In the genomic region with DNA sequence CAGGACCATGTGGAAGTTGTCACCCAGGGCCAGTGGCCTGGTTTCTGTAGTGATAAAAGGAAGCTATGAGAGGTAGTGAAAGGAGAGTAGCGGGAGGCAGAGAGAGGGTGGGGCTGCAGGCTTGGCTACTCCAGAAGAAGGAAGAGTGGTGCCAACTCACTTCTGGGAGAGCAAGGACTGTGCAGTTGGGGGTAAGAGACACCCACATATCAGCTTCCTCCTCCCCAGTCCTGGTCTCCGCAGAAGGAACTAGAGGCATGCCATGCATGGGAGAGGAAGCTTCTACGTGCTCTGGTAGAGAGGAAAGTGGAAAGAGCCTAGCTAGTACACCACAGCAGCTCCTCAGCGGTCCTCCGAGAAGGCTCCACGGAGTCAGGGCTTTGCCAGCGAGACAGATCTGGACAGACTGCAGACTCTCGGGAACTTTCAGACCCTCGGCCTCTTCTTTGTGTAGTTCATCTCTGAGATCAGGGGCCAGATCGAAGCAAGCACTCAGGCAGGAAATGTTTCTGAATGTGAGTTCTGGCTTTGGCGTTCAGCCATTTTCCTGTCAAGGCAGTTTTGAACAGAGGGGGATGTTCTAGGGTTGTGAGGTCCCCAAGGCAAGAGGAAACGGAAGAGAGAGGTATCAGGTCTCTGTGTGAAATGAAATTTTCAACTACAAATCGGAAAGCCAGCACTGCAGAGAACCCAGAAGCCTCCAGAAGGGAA, we compare ENCODE assay signal across 16 mouse cellular contexts. TPM values are rescaled to one million over a fixed set of nuclear protein-coding genes. Genes with fewer than 3 reads are reported as not detected.
DNase-seq lines count a peak whose midpoint lies in the region; ATAC-seq lines count a peak whose summit lies in the region.
"Had no signal": no experiment of that assay in that cellular context is flagged by ENCODE, and none has a peak within 500 bp of the region (broad histone marks: within the 10 kb centered on the region; RNA-seq: fewer than 3 reads in every experiment).

No protein-coding gene starts in this region.

- no peaks in the 10 kb centered on the region for H3K9me3 ChIP-seq in kidney, embryonic 14.5 days (ENCODE audit: control insufficient read depth, low read length)
- no peaks in the 10 kb centered on the region for H3K9me3 ChIP-seq in megakaryocyte, embryonic 14.5 days
- H3K9me3 ChIP-seq: hindbrain, embryonic 13.5 days; liver, embryonic 12.5 days; midbrain, embryonic 15.5 days; neural tube, embryonic 15.5 days had no signal

- H3K36me3 ChIP-seq in kidney, embryonic 14.5 days (ENCODE audit: control insufficient read depth, insufficient read depth, low read length), result no peaks in the 10 kb centered on the region
- H3K36me3 ChIP-seq in megakaryocyte, embryonic 14.5 days (replicated peaks; ENCODE audit: low read length), result no peaks in the 10 kb centered on the region
- H3K36me3 ChIP-seq: hindbrain, embryonic 13.5 days; liver, embryonic 12.5 days; midbrain, embryonic 15.5 days; neural tube, embryonic 15.5 days had no signal

- no peak overlapping the region for H3K4me2 ChIP-seq in kidney, embryonic 14.5 days (replicated peaks; ENCODE audit: low read depth, low read length)
- H3K4me2 ChIP-seq: hindbrain, embryonic 13.5 days; liver, embryonic 12.5 days; midbrain, embryonic 15.5 days; neural tube, embryonic 15.5 days had no signal

- H3K9ac ChIP-seq in kidney, embryonic 14.5 days (ENCODE audit: low read depth, low read length), result no peak overlapping the region
- H3K9ac ChIP-seq: hindbrain, embryonic 13.5 days; liver, embryonic 12.5 days; midbrain, embryonic 15.5 days; neural tube, embryonic 15.5 days had no signal

- ATAC-seq in frontal cortex, adult (ENCODE audit: low TSS enrichment), result peak; percentile 90
- ATAC-seq in kidney, embryonic 14.5 days (ENCODE audit: low FRiP score, low TSS enrichment), result no peak
- ATAC-seq in granulocyte monocyte progenitor cell, adult 5-6 weeks (replicated peaks; ENCODE audit: poor library complexity, severe bottlenecking), result peak; percentile 86
- ATAC-seq: liver, embryonic 12.5 days; midbrain, embryonic 15.5 days had no signal

- DNase-seq in frontal cortex, postnatal 36 days (ENCODE audit: low spot score in 2 of 2), result no peak
- DNase-seq in kidney, postnatal 4 days, result peak; percentile 21 to 42
- no peak for DNase-seq in layer of hippocampus, postnatal 10 days (ENCODE audit: low spot score in 2 of 2)
- DNase-seq in frontal cortex, postnatal 14 days (ENCODE audit: low spot score in 2 of 2), result no peak
- DNase-seq: B cell, adult 2 months; thymus, postnatal 36 days had no signal

- no peak overlapping the region for H3K27ac ChIP-seq in kidney, embryonic 14.5 days (ENCODE audit: low read depth, low read length)
- H3K27ac ChIP-seq: hindbrain, embryonic 13.5 days; liver, embryonic 12.5 days; midbrain, embryonic 15.5 days; neural tube, embryonic 15.5 days had no signal

- WGBS in kidney, embryonic 14.5 days, result 57% methylated on average over 13 of the region's 13 CpGs

- H3K4me1 ChIP-seq in kidney, embryonic 14.5 days (ENCODE audit: control insufficient read depth, insufficient read depth, low read length), result no peaks in the 10 kb centered on the region
- 0 out of 2 replicates have a peak, but pooled peaks cover 3% of the 10 kb centered on the region for H3K4me1 ChIP-seq in megakaryocyte, embryonic 14.5 days
- H3K4me1 ChIP-seq: liver, embryonic 12.5 days; midbrain, embryonic 15.5 days had no signal

- no peak overlapping the region for H3K4me3 ChIP-seq in kidney, embryonic 14.5 days (ENCODE audit: low read length)
- peak overlapping the region; percentile 15 for H3K4me3 ChIP-seq in megakaryocyte, embryonic 14.5 days (replicated peaks)
- H3K4me3 ChIP-seq: hindbrain, embryonic 13.5 days; liver, embryonic 12.5 days; midbrain, embryonic 15.5 days; neural tube, embryonic 15.5 days had no signal

- no peaks in the 10 kb centered on the region for H3K27me3 ChIP-seq in kidney, embryonic 14.5 days (ENCODE audit: control insufficient read depth, insufficient read depth, low read length)
- H3K27me3 ChIP-seq in megakaryocyte, embryonic 14.5 days (replicated peaks), result peaks cover 6% of the 10 kb centered on the region
- H3K27me3 ChIP-seq: liver, embryonic 12.5 days had no signal

RNA-seq across cellular contexts. Expression of a gene that starts 1.0 kb away (rescaled TPM):
- polyA plus RNA-seq in kidney, embryonic 14.5 days (2014; fragmentation: Nextera tagmentation; extraction: Ambion mirVana), result not detected in 2 replicates
- not detected in 2 replicates for total RNA-seq in granulocyte monocyte progenitor cell, adult 5-6 weeks (2014; fragmentation: Nextera tagmentation)
- total RNA-seq in granulocyte monocyte progenitor cell, adult 5-6 weeks (2017), result not detected in 2 replicates
- not detected in 2 replicates for polyA plus RNA-seq in megakaryocyte, embryonic 14.5 days (2012; ENCODE audit: insufficient read depth, low replicate concordance)
- under 1 TPM in 1 of 2 experiments, not detected in 1; 0.25 TPM for total RNA-seq in layer of hippocampus, postnatal 10 days (2021)
- total RNA-seq: adrenal gland, adult 18-20 months had no signal
- polyA plus RNA-seq: liver, embryonic 12.5 days; neural tube, embryonic 15.5 days; small intestine, adult 2 months had no signal

Comparison
In these comparisons a context has a peak if more than half of its experiments do, and no peak if none do; other contexts are left out.
1. DNase-seq: peak in kidney, postnatal 4 days (2 of 2); none in frontal cortex, postnatal 36 days (0 of 2), layer of hippocampus, postnatal 10 days (0 of 2) and frontal cortex, postnatal 14 days (0 of 2).